Mouse (Mus musculus) MEL (cell line): ENCODE results near the gene Mfsd2a. TPM values are rescaled to one million over a fixed set of nuclear protein-coding genes. Genes with fewer than 3 reads are reported as not detected.

ENCODE experiments used
- DNase-seq: peaks from one replicate; pipeline ENCODE4 v3.0.0; 2011; ENCODE audit warnings: low read depth, low spot score
- H3K27ac ChIP-seq: 2 replicates; pipeline ENCODE4 v1.5.1; 2012; ENCODE audit warnings: low read depth, mild to moderate bottlenecking, control low read depth, low read length, moderate library complexity; ENCODE audit not compliant: control insufficient read depth
- H3K27me3 ChIP-seq, 2 experiments: fragments of 150-350 bp in 1 of 2; sonication (generic) in 1 of 2; 2 replicates each; pipeline ENCODE4 v1.6.1; 2012; ENCODE audit warnings: low read length in 2 of 2, mild to moderate bottlenecking in 2 of 2, improper control_type of control experiment in 1 of 2, moderate library complexity in 1 of 2; ENCODE audit not compliant: insufficient read depth in 2 of 2, control insufficient read depth in 1 of 2
- H3K36me3 ChIP-seq, 2 experiments: 2 replicates each; pipeline ENCODE4 v1.6.1; 2012 to 2014; ENCODE audit warnings: low read length in 2 of 2, improper control_type of control experiment in 1 of 2, inconsistent platforms in 1 of 2, mild to moderate bottlenecking in 1 of 2; ENCODE audit not compliant: insufficient read depth in 2 of 2, control insufficient read depth in 1 of 2
- H3K4me1 ChIP-seq, 2 experiments: fragments of 150-350 bp in 1 of 2; sonication (generic) in 1 of 2; 2 replicates each; pipeline ENCODE4 v1.6.1; 2012; ENCODE audit warnings: low read length in 2 of 2, improper control_type of control experiment in 1 of 2, mild to moderate bottlenecking in 1 of 2; ENCODE audit not compliant: insufficient read depth in 2 of 2, control insufficient read depth in 1 of 2
- H3K4me3 ChIP-seq, 2 experiments: fragments of 150-350 bp in 1 of 2; sonication (generic) in 1 of 2; 2 replicates each; pipeline ENCODE4 v1.5.1; 2012; ENCODE audit warnings: low read depth in 2 of 2, low read length in 2 of 2, mild to moderate bottlenecking in 2 of 2, moderate library complexity in 2 of 2, control low read depth in 1 of 2, improper control_type of control experiment in 1 of 2; ENCODE audit not compliant: control insufficient read depth in 1 of 2, insufficient read depth in 1 of 2
- H3K79me2 ChIP-seq: 2 replicates; pipeline ENCODE4 v1.6.1; 2012; ENCODE audit warnings: mild to moderate bottlenecking, low read length, moderate library complexity; ENCODE audit not compliant: control insufficient read depth, poor library complexity, insufficient read depth
- H3K9ac ChIP-seq: 2 replicates; pipeline ENCODE4 v1.6.1; 2012; ENCODE audit warnings: low read depth, mild to moderate bottlenecking, control low read depth, low read length, moderate library complexity; ENCODE audit not compliant: control insufficient read depth, poor library complexity, severe bottlenecking
- H3K9me3 ChIP-seq: fragments of 150-350 bp; sonication (generic); replicated peaks from 2 replicates; pipeline ENCODE4 v1.6.1; 2012; ENCODE audit warnings: mild to moderate bottlenecking, low read length, improper control_type of control experiment, moderate library complexity; ENCODE audit not compliant: insufficient read depth
- CHD1 ChIP-seq: IDR thresholded peaks from 2 replicates; pipeline ENCODE4 v1.6.1; 2012; ENCODE audit warnings: low read depth, mild to moderate bottlenecking, inconsistent platforms, low read length, improper control_type of control experiment
- CHD2 ChIP-seq: IDR thresholded peaks from 2 replicates; pipeline ENCODE4 v1.6.1; 2011; ENCODE audit warnings: low read length, improper control_type of control experiment
- CTCF ChIP-seq, 3 experiments: IDR thresholded peaks in 2 of 3; conservative IDR thresholded peaks in 1 of 3; 2 replicates each; pipeline ENCODE4 v1.5.1; 2011 to 2012; ENCODE audit warnings: low read length in 3 of 3, low read depth in 2 of 3, mild to moderate bottlenecking in 2 of 3, improper control_type of control experiment in 1 of 3, inconsistent platforms in 1 of 3, mixed read lengths in 1 of 3, moderate library complexity in 1 of 3; ENCODE audit not compliant: control insufficient read depth in 1 of 3, insufficient read depth in 1 of 3, poor library complexity in 1 of 3, severe bottlenecking in 1 of 3
- ELF1 ChIP-seq: IDR thresholded peaks from 2 replicates; pipeline ENCODE4 v1.6.1; 2014; ENCODE audit warnings: low read depth, mild to moderate bottlenecking, inconsistent platforms, low read length, improper control_type of control experiment, moderate library complexity
- EP300 ChIP-seq, 2 experiments: IDR thresholded peaks; 2 replicates each; pipeline ENCODE4 v1.6.1; 2011; ENCODE audit warnings: improper control_type of control experiment in 2 of 2, low read length in 2 of 2, low read depth in 1 of 2, mild to moderate bottlenecking in 1 of 2
- ETS1 ChIP-seq: IDR thresholded peaks from 2 replicates; pipeline ENCODE4 v1.6.1; 2012; ENCODE audit warnings: low read depth, mild to moderate bottlenecking, inconsistent platforms, low read length, improper control_type of control experiment, moderate library complexity
- GABPA ChIP-seq: IDR thresholded peaks from 2 replicates; pipeline ENCODE4 v1.6.1; 2012; ENCODE audit warnings: low read depth, mild to moderate bottlenecking, inconsistent platforms, low read length, improper control_type of control experiment, moderate library complexity
- JUND ChIP-seq: IDR thresholded peaks from 2 replicates; pipeline ENCODE4 v1.6.1; 2011; ENCODE audit warnings: low read depth, mild to moderate bottlenecking, improper control_type of control experiment, low read length
- MAX ChIP-seq: IDR thresholded peaks from 2 replicates; pipeline ENCODE4 v1.6.1; 2011; ENCODE audit warnings: low read length, improper control_type of control experiment
- MAZ ChIP-seq: IDR thresholded peaks from 2 replicates; pipeline ENCODE4 v1.6.1; 2012; ENCODE audit warnings: low read depth, mild to moderate bottlenecking, inconsistent platforms, low read length, improper control_type of control experiment
- MEF2A ChIP-seq: IDR thresholded peaks from 2 replicates; pipeline ENCODE4 v1.6.1; 2014; ENCODE audit warnings: low read depth, mild to moderate bottlenecking, inconsistent platforms, low read length, improper control_type of control experiment; ENCODE audit not compliant: poor library complexity, insufficient replicate concordance, severe bottlenecking; ENCODE audit errors: extremely low read depth
- MXI1 ChIP-seq: IDR thresholded peaks from 2 replicates; pipeline ENCODE4 v1.6.1; 2011; ENCODE audit warnings: mild to moderate bottlenecking, low read depth, low read length, improper control_type of control experiment
- NELFE ChIP-seq: IDR thresholded peaks from 2 replicates; pipeline ENCODE4 v1.6.1; 2011; ENCODE audit warnings: low read depth, low read length, improper control_type of control experiment
- POLR2A ChIP-seq, 2 experiments: IDR thresholded peaks; 2 replicates each; pipeline ENCODE4 v1.6.1; 2011 to 2012; ENCODE audit warnings: low read length in 2 of 2, mild to moderate bottlenecking in 2 of 2, control low read depth in 1 of 2, improper control_type of control experiment in 1 of 2, low read depth in 1 of 2, moderate library complexity in 1 of 2; ENCODE audit not compliant: control insufficient read depth in 1 of 2, insufficient read depth in 1 of 2, poor library complexity in 1 of 2
- POLR2AphosphoS5 ChIP-seq: IDR thresholded peaks from 2 replicates; pipeline ENCODE4 v1.6.1; 2012; ENCODE audit warnings: low read depth, borderline replicate concordance, mild to moderate bottlenecking, inconsistent platforms, low read length, moderate library complexity, mixed read lengths
- RAD21 ChIP-seq: IDR thresholded peaks from 2 replicates; pipeline ENCODE4 v1.6.1; 2011; ENCODE audit warnings: mild to moderate bottlenecking, low read depth, low read length, improper control_type of control experiment
- RCOR1 ChIP-seq: IDR thresholded peaks from 2 replicates; pipeline ENCODE4 v1.6.1; 2012; ENCODE audit warnings: low read depth, mild to moderate bottlenecking, inconsistent platforms, low read length, improper control_type of control experiment
- SMC3 ChIP-seq: IDR thresholded peaks from 2 replicates; pipeline ENCODE4 v1.6.1; 2011; ENCODE audit warnings: low read depth, low read length, improper control_type of control experiment
- USF2 ChIP-seq, 2 experiments: IDR thresholded peaks; 2 replicates each; pipeline ENCODE4 v1.6.1; 2011 to 2012; ENCODE audit warnings: improper control_type of control experiment in 2 of 2, low read length in 2 of 2, borderline replicate concordance in 1 of 2, inconsistent platforms in 1 of 2, low read depth in 1 of 2, mild to moderate bottlenecking in 1 of 2; ENCODE audit not compliant: insufficient read depth in 1 of 2
- ZC3H11A ChIP-seq: IDR thresholded peaks from 2 replicates; pipeline ENCODE4 v1.6.1; 2012; ENCODE audit warnings: low read depth, mild to moderate bottlenecking, inconsistent platforms, low read length, improper control_type of control experiment
- ZKSCAN1 ChIP-seq: IDR thresholded peaks from 2 replicates; pipeline ENCODE4 v1.6.1; 2012; ENCODE audit warnings: low read depth, mild to moderate bottlenecking, inconsistent platforms, low read length, improper control_type of control experiment, moderate library complexity
- ZMIZ1 ChIP-seq: IDR thresholded peaks from 2 replicates; pipeline ENCODE4 v1.6.1; 2012; ENCODE audit warnings: low read depth, mild to moderate bottlenecking, inconsistent platforms, low read length, improper control_type of control experiment, moderate library complexity
- ZNF384 ChIP-seq: IDR thresholded peaks from 2 replicates; pipeline ENCODE4 v1.6.1; 2012; ENCODE audit warnings: low read depth, mild to moderate bottlenecking, inconsistent platforms, low read length, improper control_type of control experiment
- polyA plus RNA-seq, 2 experiments: library from polyadenylated mRNA; stranded (reverse) in 1 of 2; unstranded in 1 of 2; fragments of >175 nt in 1 of 2; fragments of >200 nt in 1 of 2; gene quantifications; 2 replicates each; pipeline versions ENCODE4 v1.2.1 to v1.2.4; 2012; ENCODE audit warnings: low replicate concordance in 2 of 2, low read depth in 1 of 2; ENCODE audit not compliant: insufficient read length in 2 of 2, insufficient read depth in 1 of 2, missing spikeins in 1 of 2
- total RNA-seq: library from RNA; depleted of rRNA; stranded (reverse); fragments of 300-350 nt; gene quantifications from 2 replicates; pipeline ENCODE4 v1.2.3, GENCODE M21; 2012

Gene Mfsd2a
- total and polyA plus RNA-seq, 3 experiments, result 8.8 to 14.3 TPM; not detected in 1

DNA sequence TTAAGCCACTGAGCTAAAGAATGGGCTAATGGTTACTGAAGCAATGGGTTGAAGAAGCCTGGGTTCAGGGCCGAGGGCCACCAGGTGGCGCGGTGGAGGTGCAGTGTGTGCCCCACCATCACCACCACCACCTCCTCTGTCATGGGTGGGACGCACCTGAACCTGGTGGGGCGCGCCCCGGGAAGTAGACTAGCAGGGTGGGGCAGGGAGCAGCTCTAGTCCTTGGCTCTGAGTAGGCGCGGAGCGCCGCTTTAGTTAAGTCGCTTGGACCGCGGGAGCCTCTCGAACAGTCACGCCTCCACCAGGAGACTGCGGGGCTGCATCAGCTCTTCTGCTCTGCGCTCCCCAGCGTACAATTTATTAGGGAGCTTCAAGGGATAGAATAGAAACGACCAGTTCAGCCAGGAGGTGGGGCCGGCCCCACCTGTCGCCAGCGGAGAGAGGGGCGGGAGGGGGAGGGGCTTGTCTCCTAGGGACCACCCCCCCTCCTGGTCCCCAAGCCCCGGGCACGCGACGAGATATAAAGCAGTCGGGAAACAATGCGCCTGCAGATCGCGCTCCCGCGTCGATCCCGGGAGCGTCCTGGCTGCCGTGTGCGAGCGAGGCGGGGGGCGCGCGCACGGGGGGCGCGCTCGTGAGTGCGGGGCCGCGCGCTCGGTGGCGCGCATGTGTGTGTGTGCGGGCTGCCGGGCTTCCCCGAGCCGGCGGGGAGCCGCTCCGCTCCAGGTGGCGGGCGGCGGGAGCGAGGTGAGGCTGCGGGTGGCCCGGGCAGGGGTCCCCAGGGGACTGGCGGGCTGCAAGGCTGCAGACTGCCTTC lies 34.6 kb upstream of the Mfsd2a start, which contains the start of gene Mycl:
Gene Mycl, plus strand, starts transcription at position 249 of the 817 bp plus-strand sequence.
- Histone ChIP-seq H3K27me3 (peaks cover 0 to under 1% of the 10 kb centered on the region in 2 experiments; a peak in 1 of 4 replicates), H3K27ac (no peak within 1 kb of the TSS)

DNA sequence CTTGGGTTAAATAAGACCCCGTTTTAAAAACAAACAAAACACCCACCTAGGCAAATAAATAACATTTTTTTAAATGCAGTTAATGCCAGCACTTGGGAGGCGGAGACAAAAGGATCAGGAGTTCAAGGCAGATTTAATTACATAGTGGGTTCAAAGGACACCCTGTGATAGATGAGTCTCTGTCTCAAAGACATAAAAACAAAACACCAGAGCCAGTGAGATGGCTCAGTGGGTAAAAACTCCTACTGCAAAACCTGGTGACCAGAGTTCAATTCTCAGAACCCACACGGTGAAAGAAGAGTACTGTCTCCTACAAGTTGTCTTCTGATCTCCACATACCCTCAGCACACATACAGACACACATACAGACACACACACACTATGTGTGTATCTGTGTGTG lies 31.3 kb upstream of the Mfsd2a start:
- H3K9ac ChIP-seq, result no peak overlapping the region
- H3K27ac ChIP-seq, result no peak overlapping the region
- H3K36me3 ChIP-seq, result peaks cover 0 to 2% of the 10 kb centered on the region in 2 experiments; a peak in 2 of 4 replicates
- peaks cover 0 to 8% of the 10 kb centered on the region in 2 experiments; a peak in 1 of 4 replicates for H3K4me1 ChIP-seq
- H3K4me3 ChIP-seq, result no peak overlapping the region
- DNase-seq, result no peak
- no peaks in the 10 kb centered on the region for H3K79me2 ChIP-seq
- no peaks in the 10 kb centered on the region for H3K9me3 ChIP-seq
- no peaks in the 10 kb centered on the region for H3K27me3 ChIP-seq
- no peak for TF ChIP-seq CTCF (IDR thresholded peaks at IDR 0.05 in 2 of 3, conservative IDR thresholded peaks at IDR 0.05 in 1 of 3; ENCODE audit: control insufficient read depth in 1 of 3, insufficient read depth in 1 of 3, low read depth in 2 of 3, low read length in 3 of 3, poor library complexity in 1 of 3, severe bottlenecking in 1 of 3)
- TF ChIP-seq ELF1, result no peak
- no peak for TF ChIP-seq RCOR1
- no peak for TF ChIP-seq EP300 (IDR thresholded peaks at IDR 0.05; ENCODE audit: low read depth in 1 of 2, low read length in 2 of 2)
- no peak for TF ChIP-seq MEF2A
- no peak for TF ChIP-seq CHD2
- TF ChIP-seq MXI1, result no peak
- TF ChIP-seq JUND, result no peak
- no peak for TF ChIP-seq ZKSCAN1
- TF ChIP-seq SMC3, result no peak
- TF ChIP-seq ZMIZ1, result no peak
- no peak for TF ChIP-seq NELFE
- no peak for TF ChIP-seq MAZ
- TF ChIP-seq MAX, result no peak
- no peak for TF ChIP-seq CHD1
- TF ChIP-seq GABPA, result no peak
- no peak for TF ChIP-seq ZNF384

More for the DNA sequence above, 34.6 kb upstream of the Mfsd2a start, which contains the start of gene Mycl:
- Histone ChIP-seq H3K9ac (no peak within 1 kb of the TSS), H3K9me3 (no peaks in the 10 kb centered on the region), H3K4me1 (0 out of 4 replicates have a peak, but pooled peaks cover 0 to 4% of the 10 kb centered on the region in 2 experiments), H3K4me3 (no peak within 1 kb of the TSS), H3K36me3 (peaks cover 0 to 2% of the 10 kb centered on the region in 2 experiments; a peak in 2 of 4 replicates), H3K79me2 (no peaks in the 10 kb centered on the region)
- DNase-seq, result no peak
- TF ChIP-seq SMC3 (peak; percentile 52), MEF2A (no peak), JUND (no peak), EP300 (IDR thresholded peaks at IDR 0.05; ENCODE audit: low read depth in 1 of 2, low read length in 2 of 2) (no peak), ZC3H11A (0 out of 2 replicates have a peak, but pooled peaks have one; percentile 10), POLR2AphosphoS5 (no peak), POLR2A (IDR thresholded peaks at IDR 0.05; ENCODE audit: control insufficient read depth in 1 of 2, insufficient read depth in 1 of 2, low read depth in 1 of 2, low read length in 2 of 2, poor library complexity in 1 of 2) (no peak), RAD21 (peak; percentile 14), ETS1 (no peak), USF2 (IDR thresholded peaks at IDR 0.05; ENCODE audit: borderline replicate concordance in 1 of 2, insufficient read depth in 1 of 2, low read depth in 1 of 2, low read length in 2 of 2) (no peak), CTCF (IDR thresholded peaks at IDR 0.05 in 2 of 3, conservative IDR thresholded peaks at IDR 0.05 in 1 of 3; ENCODE audit: control insufficient read depth in 1 of 3, insufficient read depth in 1 of 3, low read depth in 2 of 3, low read length in 3 of 3, poor library complexity in 1 of 3, severe bottlenecking in 1 of 3) (peak in 2 of 3 experiments; percentile 38 to 40; a peak in 4 of 6 replicates)
